Comparison of ENCODE assay signal across 8 mouse cellular contexts in the genomic region with DNA sequence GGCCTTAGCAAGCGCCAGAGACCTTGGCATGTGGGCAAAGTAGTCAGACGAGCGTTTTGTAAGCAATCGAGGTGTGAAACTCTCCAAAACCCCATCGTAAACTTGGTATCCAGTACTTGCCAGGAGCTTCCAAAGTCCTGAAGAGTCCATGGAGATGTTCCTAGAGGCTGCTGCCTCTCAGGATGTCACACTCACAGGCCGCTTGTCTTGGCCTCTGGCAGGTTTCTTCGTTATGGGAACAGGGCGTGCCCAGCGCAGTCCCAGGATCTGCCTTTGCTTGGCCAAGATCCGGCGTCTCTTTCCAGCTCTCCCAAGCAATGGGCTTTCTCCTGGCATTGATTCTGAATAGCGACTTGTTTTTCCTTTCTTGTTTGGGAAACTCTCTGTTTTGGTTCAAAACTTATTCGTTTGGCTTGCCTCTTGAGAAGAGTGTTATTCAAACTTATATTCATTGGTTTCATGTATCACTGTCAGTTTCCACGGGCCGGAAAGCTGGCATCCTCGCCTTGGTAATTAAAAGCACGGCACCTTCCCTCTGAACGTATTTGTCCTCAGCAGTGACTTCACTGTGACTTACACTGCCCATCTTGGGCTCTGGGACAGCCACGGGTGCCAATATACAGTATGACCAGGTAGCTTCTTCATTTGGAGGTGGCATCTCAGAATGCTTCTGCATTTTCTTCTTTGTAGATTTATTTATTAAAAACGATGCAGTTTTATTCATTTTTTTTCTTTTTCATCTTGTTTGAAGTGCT. TPM values are rescaled to one million over a fixed set of nuclear protein-coding genes. Genes with fewer than 3 reads are reported as not detected.
DNase-seq lines count a peak whose midpoint lies in the region; ATAC-seq and TF ChIP-seq lines count a peak whose summit lies in the region.

No protein-coding gene starts in this region.

- peak in 1 of 2 experiments; percentile 30 for DNase-seq in left cerebral cortex, adult 2 months (ENCODE audit: extremely low spot score in 1 of 2, low spot score in 2 of 2)
- DNase-seq in left cerebral cortex, adult 9 months (ENCODE audit: low spot score in 2 of 2): no peak
- peak; percentile 81 for DNase-seq in gastrocnemius, adult 2 months
- DNase-seq in hindbrain, postnatal 0 days (ENCODE audit: low spot score): peak; percentile 46
- peak; percentile 79 for DNase-seq in skeletal muscle tissue, adult 2 months (ENCODE audit: low read depth, low spot score)

- H3K4me1 ChIP-seq in bone marrow macrophage, adult 2 months (ENCODE audit: control insufficient read depth, insufficient read depth, low read length): peaks cover 58% of the 10 kb centered on the region
- peaks cover 14% of the 10 kb centered on the region; the same call in 1 of the 2 replicates for H3K4me1 ChIP-seq in hindbrain, postnatal 0 days (ENCODE audit: insufficient read depth, low read length)
- H3K4me1 ChIP-seq in liver, embryonic 15.5 days (replicated peaks): peaks cover 73% of the 10 kb centered on the region

- TF ChIP-seq POLR2A in bone marrow macrophage, adult 2 months (IDR thresholded peaks at IDR 0.05; ENCODE audit: borderline replicate concordance, low read depth, low read length): no peak

- intact Hi-C loops in left cerebral cortex, adult 2 months (cut with DNase I): no loop called here
- intact Hi-C loops in gastrocnemius, adult 2 months (cut with DNase I): loop anchor here (5.0 kb wide), 1 partner anchor 192 kb away; no protein-coding TSS in a partner anchor

- H3K4me2 ChIP-seq in hindbrain, postnatal 0 days (ENCODE audit: low read depth, low read length): peak overlapping the region; percentile 75
- peak overlapping the region; percentile 93 for H3K4me2 ChIP-seq in liver, embryonic 15.5 days

- no peaks in the 10 kb centered on the region for H3K9me3 ChIP-seq in hindbrain, postnatal 0 days (ENCODE audit: low read length)
- no peaks in the 10 kb centered on the region for H3K9me3 ChIP-seq in liver, embryonic 15.5 days (replicated peaks)

- TF ChIP-seq CTCF in left cerebral cortex, adult 2 months (IDR thresholded peaks at IDR 0.05): no peak
- TF ChIP-seq CTCF in bone marrow macrophage, adult 2 months (IDR thresholded peaks at IDR 0.05; ENCODE audit: low read depth, low read length): no peak
- no peak for TF ChIP-seq CTCF in gastrocnemius, adult 2 months (IDR thresholded peaks at IDR 0.05)
- no peak for TF ChIP-seq CTCF in hindbrain, postnatal 0 days (IDR thresholded peaks at IDR 0.05; ENCODE audit: low read depth)

- no peaks in the 10 kb centered on the region for H3K27me3 ChIP-seq in hindbrain, postnatal 0 days (ENCODE audit: insufficient read depth, low read length)
- H3K27me3 ChIP-seq in liver, embryonic 15.5 days: no peaks in the 10 kb centered on the region

- ATAC-seq in hindbrain, postnatal 0 days: no peak
- ATAC-seq in liver, embryonic 15.5 days (ENCODE audit: insufficient read depth): no peak
- ATAC-seq in granulocyte monocyte progenitor cell, adult 5-6 weeks (replicated peaks; ENCODE audit: poor library complexity, severe bottlenecking): no peak

- peaks cover 15% of the 10 kb centered on the region for H3K36me3 ChIP-seq in hindbrain, postnatal 0 days (ENCODE audit: insufficient read depth, low read length)
- peaks cover 11% of the 10 kb centered on the region for H3K36me3 ChIP-seq in liver, embryonic 15.5 days (replicated peaks)

- H3K9ac ChIP-seq in hindbrain, postnatal 0 days (replicated peaks; ENCODE audit: low read length): peak overlapping the region; percentile 83
- peak overlapping the region; percentile 85 for H3K9ac ChIP-seq in liver, embryonic 15.5 days

- WGBS in hindbrain, postnatal 0 days: 11% methylated on average over 20 of the region's 20 CpGs
- WGBS in liver, embryonic 15.5 days (ENCODE audit: insufficient replicate concordance): 8% methylated on average over 20 of the region's 20 CpGs

- H3K27ac ChIP-seq in left cerebral cortex, adult 2 months: peak overlapping the region; percentile 91
- peak overlapping the region; percentile 75 for H3K27ac ChIP-seq in bone marrow macrophage, adult 2 months (ENCODE audit: insufficient read depth, low read depth, low read length)
- H3K27ac ChIP-seq in gastrocnemius, adult 2 months: peak overlapping the region; percentile 96
- peak overlapping the region; percentile 92 for H3K27ac ChIP-seq in hindbrain, postnatal 0 days
- peak overlapping the region; percentile 89 for H3K27ac ChIP-seq in liver, embryonic 15.5 days (replicated peaks)

- H3K4me3 ChIP-seq in left cerebral cortex, adult 2 months: peak overlapping the region; percentile 56
- H3K4me3 ChIP-seq in bone marrow macrophage, adult 2 months (ENCODE audit: insufficient read depth, low read length): peak overlapping the region; percentile 98
- peak overlapping the region; percentile 76 for H3K4me3 ChIP-seq in gastrocnemius, adult 2 months
- H3K4me3 ChIP-seq in hindbrain, postnatal 0 days (ENCODE audit: low read length): peak overlapping the region; percentile 88
- H3K4me3 ChIP-seq in liver, embryonic 15.5 days (replicated peaks): peak overlapping the region; percentile 83

RNA-seq across cellular contexts. Expression of a gene that starts 2.3 kb away (rescaled TPM):
- 10 to 100 TPM; 55.9 to 58.2 TPM for total RNA-seq in left cerebral cortex, adult 2 months (2021)
- 342 and 382 TPM in 2 replicates for polyA plus RNA-seq in bone marrow macrophage, adult 2 months (2012; ENCODE audit: insufficient read depth, insufficient read length, missing spikeins)
- total RNA-seq in gastrocnemius, adult 2 months (2021): 10 to 100 TPM; 16.4 to 21.5 TPM
- 98.6 and 108 TPM in 2 replicates for total RNA-seq in hindbrain, postnatal 0 days (2014; rRNA removed)
- polyA plus RNA-seq in hindbrain, postnatal 0 days (2015; fragmentation: Nextera tagmentation; extraction: Ambion mirVana): 57.5 and 59.6 TPM in 2 replicates
- 46.9 and 51.4 TPM in 2 replicates for polyA plus RNA-seq in liver, embryonic 15.5 days (2015; fragmentation: Nextera tagmentation; extraction: Ambion mirVana)
- total RNA-seq in granulocyte monocyte progenitor cell, adult 5-6 weeks (2014; fragmentation: Nextera tagmentation): 70.8 and 90.6 TPM in 2 replicates
- 74.1 and 76.1 TPM in 2 replicates for total RNA-seq in granulocyte monocyte progenitor cell, adult 5-6 weeks (2017)

RNA-seq across cellular contexts. Expression of a gene that starts 36.7 kb away (rescaled TPM):
- total RNA-seq in left cerebral cortex, adult 2 months (2021): 10 to 100 TPM; 47.3 to 50.5 TPM
- 11.2 and 11.4 TPM in 2 replicates for polyA plus RNA-seq in bone marrow macrophage, adult 2 months (2012; ENCODE audit: insufficient read depth, insufficient read length, missing spikeins)
- 1 to 10 TPM; 3.3 to 5.7 TPM for total RNA-seq in gastrocnemius, adult 2 months (2021)
- total RNA-seq in hindbrain, postnatal 0 days (2014; rRNA removed): 72.0 and 77.2 TPM in 2 replicates
- 11.1 and 13.2 TPM in 2 replicates for polyA plus RNA-seq in hindbrain, postnatal 0 days (2015; fragmentation: Nextera tagmentation; extraction: Ambion mirVana)
- polyA plus RNA-seq in liver, embryonic 15.5 days (2015; fragmentation: Nextera tagmentation; extraction: Ambion mirVana): 5.4 and 5.9 TPM in 2 replicates
- total RNA-seq in granulocyte monocyte progenitor cell, adult 5-6 weeks (2014; fragmentation: Nextera tagmentation): 10.4 and 16.8 TPM in 2 replicates
- 6.9 and 10.3 TPM in 2 replicates for total RNA-seq in granulocyte monocyte progenitor cell, adult 5-6 weeks (2017)

Comparison
In these comparisons a context has a peak if more than half of its experiments do, and no peak if none do; other contexts are left out.
1. DNase-seq: peak in gastrocnemius, adult 2 months (single experiment), hindbrain, postnatal 0 days (single experiment) and skeletal muscle tissue, adult 2 months (single experiment); none in left cerebral cortex, adult 9 months (0 of 2).
2. Peak in every context shown above with its lines, with median percentiles within 50 percentile points of each other: H3K27ac ChIP-seq and H3K4me3 ChIP-seq.